Mouse (Mus musculus) c-Kit-positive CD71-positive TER-119-negative erythroid progenitor cells, embryonic 14.5 days (primary cell): Measurements from ENCODE around the gene Itgb3.
A peak's percentile ranks its signal among the peaks of the same experiment; 100 is the strongest.
"Not testable (repeated sequence)": the region's sequence is repeated elsewhere in the genome, so short reads cannot be mapped to it uniquely, and the experiment has no call there.

Experiments used
- DNase-seq: peaks from one replicate; pipeline ENCODE4 v3.0.0-alpha.2; 2013; ENCODE audit warnings: low read depth

The Itgb3 gene

DNA sequence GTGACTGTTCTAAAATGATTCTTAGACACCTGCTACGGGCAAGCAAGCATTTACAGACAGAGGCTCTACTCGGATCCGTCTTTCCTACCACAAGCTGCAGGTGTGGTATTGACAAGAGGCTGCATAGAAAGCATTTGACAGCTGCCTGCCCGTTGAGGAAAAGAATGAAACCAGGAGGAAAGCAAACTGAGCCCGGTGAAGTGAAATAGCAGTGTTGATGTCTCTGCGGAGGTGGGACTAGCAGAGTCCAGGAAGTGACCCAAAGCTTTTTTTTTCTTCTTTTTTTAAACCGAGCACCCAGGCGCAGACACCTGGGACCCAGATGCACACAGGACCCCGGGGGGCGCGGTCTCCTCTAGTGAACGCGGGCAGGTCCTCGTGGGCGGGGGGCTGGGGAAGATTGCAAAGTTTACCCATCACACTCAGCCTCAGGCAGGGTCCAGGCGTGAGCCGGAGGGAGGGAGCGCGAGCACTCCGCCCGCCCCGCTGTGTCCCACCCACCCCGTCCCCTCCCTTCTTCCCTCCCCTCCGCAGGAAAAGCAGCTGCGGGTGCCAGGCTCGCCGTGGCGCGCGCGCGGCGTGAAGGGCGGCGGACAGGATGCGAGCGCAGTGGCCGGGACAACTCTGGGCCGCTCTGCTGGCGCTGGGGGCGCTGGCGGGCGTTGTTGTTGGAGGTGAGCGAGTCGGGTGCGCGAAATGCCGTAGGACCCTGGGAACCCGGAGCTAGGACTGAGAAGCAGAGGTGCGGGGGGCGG lies at the start of gene Itgb3:
Gene Itgb3, plus strand, starts transcription at position 510 of the 755 bp plus-strand sequence.
- no peak for DNase-seq

DNA sequence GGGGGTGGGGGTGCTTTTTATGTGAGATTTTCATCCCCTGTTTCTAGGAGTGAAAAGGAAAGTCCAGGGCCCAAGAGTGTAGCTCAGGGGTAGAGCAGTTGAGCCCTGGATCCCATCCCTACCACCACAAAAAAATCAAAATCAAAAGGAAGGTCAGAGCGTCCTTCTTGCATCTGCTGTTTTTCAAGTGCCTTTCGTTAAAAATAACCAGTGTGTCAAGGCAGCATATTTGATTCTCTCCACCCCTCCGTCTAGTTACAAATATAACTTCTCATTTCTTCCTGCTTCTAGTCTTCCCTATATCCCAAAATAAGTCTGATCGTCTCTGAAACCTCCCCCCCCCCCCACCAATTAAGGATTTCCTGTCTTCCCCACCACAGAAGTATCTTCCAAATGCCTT lies 49.7 kb upstream of the Itgb3 start:
- DNase-seq = no peak

DNA sequence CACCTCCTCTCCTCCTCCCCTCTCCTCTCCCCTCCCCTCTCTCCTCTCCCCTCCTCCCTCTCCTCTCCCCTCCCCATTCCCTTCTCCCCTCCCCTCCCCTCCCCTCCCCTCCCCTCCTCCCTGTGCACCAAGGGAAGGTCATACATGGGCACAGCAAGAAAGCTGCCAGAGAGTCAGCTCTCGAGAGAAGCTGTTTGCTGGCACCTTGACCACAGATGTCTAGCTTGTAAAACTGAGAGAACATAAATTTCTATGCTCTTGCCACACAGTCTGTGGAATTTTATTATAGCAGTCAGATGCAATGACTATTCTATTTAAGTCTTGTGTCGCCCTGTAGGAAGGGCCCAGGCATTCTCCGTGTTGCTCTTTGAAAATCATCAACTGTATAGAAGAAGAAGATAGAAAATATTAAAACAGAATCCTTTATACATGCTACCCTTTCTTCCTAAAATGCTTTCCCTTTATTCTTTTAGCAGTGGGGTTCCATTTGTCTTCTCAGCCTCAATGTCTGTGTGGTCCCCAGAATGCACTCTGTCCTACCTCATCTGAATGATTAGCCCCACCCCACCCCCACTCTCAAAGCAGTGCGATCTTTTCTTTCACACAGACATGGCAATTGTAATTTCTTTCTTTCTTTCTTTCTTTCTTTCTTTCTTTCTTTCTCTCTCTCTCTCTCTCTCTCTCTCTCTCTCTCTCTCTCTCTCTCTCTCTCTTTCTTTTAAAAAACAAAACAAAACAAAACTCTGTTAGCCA lies 49.0 kb upstream of the Itgb3 start:
- DNase-seq = no peak

DNA sequence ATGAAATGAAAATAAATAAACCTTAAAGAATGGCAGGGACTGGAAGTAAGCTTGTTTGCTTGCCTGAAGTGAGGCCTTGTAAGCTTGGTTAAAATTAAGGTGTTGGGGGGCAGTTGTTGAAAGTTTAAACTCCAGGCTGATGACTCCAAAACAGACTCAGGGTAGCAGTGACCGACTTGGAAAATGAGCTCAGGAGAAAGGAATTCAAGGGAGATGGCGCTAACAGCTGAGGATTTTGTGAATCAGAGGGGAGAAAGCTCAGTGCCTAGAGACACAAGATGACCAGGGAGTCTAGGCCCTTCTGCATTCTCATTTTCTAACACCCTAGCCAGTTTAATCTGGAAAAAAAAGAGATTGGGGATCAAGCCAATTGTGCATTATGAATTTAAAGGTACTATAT lies 46.8 kb upstream of the Itgb3 start:
- DNase-seq = no peak

DNA sequence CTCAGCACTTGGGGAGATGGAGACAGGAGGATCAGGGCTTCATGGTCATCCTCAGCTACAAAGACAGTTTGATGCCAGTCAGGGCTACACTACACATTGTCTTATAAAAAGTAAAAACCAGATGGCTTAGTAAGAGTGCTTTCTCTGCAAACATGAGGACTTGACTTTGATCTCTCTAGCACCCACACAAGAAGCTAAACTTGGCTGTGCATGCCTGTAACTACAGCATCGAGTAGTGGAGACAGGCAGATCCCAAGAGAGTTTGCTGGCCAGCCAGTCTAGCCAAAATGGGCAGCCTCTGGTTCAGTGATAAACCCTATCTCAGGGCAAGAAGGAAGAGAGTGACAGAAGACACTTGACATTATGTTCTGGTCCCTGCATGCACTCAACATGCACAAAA lies 44.3 kb upstream of the Itgb3 start:
- DNase-seq = no peak

DNA sequence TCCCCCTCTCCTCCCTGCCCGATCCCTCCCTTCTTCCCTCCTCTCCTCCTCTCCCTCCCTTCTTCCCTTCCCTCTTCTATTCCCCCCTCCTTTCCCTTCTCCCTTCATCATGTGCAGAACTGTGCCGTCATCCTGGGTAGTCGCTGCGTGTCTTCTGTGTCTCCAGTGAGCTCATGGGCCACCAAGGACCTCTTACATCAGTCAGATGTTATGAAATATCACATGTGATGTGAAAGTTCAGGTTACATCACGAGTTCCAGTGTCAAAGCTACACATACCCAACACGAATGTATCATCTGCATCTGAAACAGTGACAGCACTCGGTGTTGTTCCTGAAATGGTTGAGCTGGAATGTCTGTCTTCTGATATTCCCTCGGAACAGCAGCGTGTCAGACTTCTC lies 42.6 kb upstream of the Itgb3 start:
- DNase-seq = no peak

DNA sequence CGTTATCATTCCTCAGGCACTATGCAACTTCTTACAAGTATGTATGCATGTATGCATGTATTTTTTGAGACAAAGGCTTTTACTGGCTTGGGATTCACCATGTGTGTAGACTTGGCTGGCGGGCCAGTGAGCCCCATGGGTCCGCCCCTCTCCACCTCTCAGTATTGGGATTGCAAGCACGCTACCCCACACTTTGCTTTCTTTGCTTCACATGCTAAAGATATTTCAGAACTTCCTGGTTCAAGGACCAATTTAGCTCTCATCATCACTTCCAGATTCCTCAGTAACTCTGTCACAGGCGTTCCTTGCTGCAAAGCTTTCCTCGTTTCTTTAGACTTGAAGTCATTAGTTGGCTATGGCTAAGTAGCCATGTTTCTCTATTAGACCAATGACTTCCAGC lies 41.7 kb upstream of the Itgb3 start:
- no peak for DNase-seq

DNA sequence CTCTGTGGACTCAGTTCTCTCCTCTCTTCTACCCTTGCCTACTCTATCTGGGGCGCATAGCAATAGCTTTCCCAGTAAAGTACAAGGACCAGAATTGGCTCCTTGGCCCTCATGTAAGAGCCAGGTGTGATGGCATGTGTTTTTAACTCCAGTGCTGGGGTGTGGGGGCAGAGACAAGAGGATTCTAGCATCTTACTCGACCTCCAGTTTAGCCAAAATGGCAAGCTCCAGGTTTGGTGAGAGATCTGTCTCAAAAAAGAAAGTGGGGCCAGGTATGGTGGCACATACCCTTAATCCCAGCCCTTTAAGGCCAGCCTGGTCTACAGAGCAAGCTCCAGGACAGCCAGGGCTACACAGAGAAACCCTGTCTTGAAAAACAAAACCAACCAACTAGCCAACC lies 41.0 kb upstream of the Itgb3 start:
- DNase-seq = no peak

DNA sequence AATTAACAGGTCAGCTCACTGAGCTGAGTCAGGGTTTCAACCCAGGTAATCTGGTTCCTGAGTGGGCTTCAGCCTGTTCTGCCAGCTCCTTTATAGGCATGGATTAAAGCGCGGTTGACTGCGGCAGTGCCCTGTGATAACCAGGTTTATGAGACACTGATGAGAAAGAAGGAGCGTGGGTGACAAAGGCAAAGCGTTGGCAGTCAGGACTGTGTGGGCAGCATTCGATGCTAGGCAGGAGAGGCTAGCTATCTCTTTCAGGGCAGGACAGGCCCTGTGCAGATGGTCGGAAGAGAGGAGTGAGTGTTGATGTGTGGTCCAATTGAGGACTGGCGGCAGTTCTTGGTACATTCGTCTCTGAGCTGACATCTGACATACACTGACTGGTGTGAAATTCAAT lies 40.1 kb upstream of the Itgb3 start:
- DNase-seq = no peak

DNA sequence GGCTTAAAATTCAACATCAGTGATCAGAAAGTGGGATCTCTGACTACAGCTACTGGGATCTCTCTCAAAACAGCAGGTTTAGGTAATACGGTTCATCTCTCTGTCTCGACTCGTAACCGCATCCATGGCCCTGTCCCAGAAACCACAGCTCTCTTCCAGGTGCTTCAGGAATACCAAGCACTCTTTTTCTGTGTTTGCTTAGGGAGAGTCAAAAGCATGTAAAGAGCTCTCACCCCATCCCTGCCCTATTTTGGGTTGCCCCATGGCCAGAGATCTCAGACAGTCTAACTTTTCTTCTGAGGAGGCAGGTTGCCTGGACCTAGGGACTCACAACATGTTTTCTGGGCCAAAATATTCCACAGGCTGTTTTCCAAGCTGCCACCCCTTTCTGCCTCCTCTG lies 39.5 kb upstream of the Itgb3 start:
- DNase-seq = no peak

DNA sequence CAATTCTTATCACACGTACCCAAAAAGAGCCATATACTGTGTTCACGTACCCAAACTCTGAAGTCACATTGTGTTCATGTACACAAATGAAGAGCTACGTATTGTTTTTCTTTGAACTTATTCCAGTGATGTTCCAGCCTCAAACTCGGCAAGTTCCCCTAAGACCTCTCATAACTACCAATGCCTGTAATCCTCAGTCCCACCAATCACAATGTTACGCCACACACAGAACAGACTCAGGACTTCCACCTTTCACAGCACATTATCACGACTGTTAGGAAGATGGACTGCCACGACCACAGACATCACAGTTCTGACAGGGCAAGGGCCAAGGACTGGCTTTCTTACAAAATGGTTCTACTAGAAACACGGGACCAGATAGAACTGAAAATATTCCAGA lies 37.3 kb upstream of the Itgb3 start:
- not testable (repeated sequence) for DNase-seq

DNA sequence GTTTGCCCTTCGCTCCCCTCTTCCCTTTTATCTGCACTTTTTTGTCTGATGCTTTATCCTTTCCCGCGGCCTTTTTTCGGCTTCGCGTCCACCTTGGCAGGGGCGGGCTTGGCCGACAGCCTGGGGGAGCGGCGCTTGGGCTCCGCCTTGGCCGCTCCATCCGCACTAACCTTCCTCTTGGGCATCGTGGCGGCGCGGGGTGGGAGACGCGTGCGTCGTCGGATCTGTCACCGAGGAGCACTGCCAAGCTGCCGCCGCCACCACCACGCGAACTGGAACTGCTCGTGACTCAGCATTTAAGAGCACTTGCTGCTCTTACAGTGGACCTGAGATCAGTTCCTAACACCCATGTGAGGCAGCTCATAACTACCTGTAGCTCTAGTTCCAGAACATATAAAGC lies 36.4 kb upstream of the Itgb3 start:
- peak; percentile 23 for DNase-seq

DNA sequence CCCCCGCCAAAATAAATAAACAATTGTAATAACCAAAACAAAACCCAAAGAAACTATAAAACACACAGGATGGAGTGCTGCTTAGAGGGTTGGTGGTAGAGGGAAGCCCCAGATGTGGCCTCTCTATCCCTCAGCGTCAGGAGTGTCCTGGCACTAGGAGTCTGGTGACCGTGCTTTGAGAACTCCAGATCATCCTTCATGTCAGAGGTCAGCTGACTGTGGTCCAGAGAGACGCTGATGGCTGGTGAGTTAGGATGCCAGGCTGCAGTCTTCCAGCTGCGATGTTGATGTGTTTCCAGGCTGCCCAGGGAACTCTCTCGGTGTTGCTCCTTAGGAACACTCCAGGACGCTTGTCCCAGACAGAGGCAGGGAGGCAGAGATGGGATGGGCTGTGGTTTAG lies 35.7 kb upstream of the Itgb3 start:
- no peak for DNase-seq

DNA sequence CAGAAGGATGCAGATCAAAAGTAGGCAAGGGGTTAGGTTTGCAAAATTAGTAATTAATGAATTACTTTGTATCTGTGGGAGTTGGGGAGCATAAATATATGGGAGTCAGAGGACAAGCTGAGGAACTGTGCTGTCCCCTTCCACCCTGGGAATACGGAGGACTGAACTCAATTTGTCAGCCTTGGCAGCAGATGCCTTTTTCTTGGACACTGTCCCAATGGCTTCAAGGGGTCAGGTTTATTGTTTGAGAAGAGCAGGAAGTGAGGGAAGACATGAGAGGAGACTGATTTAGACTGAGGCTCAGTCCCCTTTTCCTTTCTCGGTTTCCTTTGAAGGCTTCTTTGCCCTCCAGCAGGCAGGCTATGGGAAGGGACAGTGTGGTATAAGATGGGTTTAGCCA lies 35.2 kb upstream of the Itgb3 start:
- no peak for DNase-seq

DNA sequence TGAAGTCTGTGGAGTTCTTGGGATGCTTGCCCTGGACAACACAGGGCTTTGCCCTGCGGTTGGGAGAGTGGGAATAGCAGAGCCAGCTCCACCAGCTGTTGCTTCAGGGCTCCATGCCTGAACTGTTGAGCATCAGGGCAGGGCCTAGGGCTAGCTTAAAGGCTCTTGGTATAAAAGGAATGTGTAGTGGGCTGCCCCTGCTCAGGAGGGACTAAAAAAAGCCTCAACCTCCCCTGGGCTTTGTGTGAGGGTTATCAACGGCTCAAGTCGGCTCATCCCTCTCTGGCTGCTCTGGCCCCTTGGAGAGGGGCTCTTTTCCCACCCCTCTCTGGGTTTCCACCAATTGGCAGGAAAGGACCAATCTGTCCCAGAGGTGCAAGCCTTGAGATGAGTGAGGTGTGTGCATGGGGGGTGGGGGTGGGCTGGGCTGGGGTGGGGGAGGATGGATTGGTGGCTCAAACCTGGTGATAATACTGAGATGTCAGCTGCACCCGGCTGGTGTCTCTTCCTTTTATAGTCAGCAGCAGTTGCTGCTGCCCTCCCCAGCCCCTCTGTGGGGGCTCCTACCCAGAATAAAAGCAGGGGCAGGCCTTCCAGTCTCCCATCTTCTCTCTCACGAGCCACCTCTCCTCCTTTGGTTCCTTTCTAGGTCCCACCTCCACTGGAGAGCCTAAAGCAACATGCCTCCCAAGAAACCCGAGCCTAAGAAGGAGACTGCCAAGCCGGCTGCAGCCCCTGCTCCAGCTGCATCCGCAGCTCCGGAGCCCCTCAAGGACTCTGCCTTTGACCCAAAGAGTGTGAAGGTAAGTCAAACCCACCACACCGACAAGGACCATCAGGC lies 30.8 kb upstream of the Itgb3 start:
- no peak for DNase-seq

DNA sequence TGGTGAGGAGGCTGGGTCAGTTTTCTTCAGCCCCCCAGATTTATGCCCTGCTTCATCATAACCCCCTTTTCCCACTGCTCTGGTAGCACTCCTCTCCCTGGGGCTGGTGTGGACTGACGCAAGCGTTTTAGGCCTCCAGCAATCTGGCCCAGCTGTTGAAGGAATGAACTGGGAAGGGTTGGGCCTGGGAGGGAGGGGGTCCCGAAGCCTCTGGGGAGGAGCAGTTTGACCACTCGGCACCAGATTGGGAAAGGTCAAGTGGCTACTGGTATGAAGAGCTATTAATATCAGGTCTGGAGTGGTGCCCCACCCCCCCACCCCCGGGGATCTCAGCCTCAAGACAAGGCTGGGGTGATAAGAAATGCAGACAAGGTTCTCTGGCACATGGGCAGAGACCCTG lies 29.7 kb upstream of the Itgb3 start:
- no peak for DNase-seq

DNA sequence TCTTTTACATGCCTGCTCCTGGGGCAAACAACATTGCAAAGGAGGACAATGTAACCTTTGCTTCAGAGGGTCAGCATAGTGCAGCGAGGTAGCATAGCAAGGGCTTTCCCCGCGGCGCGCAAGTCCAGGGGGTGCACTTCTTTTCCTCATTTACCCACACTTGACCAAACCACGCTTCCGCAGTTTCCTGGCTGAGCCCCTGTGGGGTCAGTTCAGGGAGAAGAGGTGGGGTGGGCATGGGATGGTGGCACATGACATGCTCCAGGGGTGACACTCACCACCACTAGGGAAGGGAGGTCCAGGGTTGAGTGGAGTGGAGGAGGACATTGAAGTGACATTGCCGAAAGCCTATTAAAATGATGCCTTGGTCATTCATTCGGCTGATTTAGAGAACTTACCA lies 28.7 kb upstream of the Itgb3 start:
- DNase-seq = no peak

DNA sequence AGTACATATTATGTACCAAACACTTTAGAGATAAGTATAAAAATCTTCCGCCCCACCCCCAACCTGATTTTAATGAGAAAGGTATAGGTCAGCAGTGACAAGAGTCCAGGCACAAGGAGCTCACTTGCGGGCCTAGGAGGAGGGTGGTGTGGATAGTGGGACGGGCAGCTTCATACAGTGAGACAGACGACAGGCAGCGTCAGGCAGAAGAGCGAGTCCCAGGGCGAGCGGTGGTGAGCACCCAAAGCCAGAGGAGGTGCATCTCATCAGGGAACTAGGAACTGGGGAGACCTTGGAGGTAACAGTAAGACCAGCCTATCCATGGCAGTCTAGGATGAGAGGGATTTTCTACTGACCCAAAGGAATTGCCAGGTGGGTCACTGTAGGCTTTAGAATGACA lies 28.2 kb upstream of the Itgb3 start:
- no peak for DNase-seq

DNA sequence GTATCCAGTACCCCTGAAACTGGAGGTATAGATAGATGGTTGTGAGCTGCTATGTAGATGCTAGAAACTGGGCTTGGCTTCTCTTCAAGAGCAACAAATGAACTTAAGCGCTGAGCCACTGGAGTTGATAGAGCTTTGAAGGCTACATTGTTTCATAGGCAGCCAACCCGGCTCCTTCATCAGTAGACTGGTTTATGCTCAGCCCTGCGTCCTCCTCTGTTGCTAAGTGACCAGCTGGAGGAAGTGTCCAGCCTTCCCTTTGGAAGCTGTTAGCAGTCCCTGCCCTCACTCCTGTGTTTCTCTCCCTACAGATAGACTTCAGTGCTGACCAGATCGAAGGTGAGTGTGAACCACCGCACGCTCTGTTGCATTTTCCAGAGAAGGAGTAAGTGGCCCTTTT lies 27.7 kb upstream of the Itgb3 start:
- no peak for DNase-seq

DNA sequence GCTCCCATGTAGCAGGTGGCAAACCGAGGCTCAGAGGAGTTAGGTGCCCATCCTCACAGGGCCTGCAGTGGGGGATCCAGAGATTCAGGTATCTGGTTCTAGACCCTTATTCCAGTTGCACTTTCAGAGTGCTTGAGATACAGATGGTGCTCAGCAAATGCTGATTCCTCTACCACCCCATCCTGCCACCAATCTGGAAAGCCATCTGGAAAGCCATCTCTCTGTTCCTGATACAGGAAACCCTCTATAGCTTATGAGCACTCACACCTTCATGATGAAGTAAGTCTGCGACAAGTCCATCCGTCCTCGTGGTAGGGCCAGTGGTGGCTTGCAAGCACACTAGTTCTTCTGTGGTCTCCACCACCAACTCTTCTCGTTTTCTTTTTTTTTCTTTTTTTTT lies 27.2 kb upstream of the Itgb3 start:
- DNase-seq = no peak

DNA sequence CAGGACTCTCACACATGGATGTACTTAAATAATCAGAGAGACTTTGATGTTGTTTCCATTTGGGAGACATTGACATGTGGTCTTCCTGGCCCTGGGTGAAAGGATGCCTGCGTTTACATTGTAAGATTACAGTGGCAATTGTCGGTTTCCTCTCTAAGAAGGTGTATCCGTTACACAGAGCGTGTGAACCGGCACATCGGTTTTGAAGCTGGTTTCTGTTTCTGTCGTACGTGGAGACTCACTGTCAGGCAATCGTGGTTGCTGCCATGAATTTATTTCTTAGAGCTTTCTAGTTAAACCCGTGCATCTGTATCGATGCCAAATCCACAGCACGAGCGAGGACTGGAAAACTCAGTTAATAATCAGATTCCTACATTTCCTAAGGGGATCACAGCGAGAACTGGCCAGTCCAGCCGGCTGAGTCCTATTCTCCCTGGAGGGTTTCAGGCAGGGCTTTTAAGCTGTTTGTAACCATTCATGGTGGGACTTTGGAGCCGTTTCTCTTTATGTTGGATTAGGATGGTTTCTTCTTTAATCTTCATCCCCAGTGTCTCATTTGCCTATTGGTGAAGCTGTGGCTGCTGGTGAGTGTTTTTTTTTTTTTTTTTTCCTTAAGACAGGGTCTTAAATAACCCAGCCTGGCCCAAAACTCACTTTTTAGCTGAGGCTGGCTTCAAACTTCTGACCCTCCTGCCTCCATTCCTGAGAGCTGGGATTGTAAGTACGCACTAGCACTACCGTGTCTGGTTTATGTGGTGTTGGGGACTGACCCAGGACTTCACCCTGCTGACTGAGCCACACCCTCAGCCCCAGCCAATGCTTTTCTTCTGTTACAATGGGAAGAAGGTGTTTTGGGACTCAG lies 26.1 kb upstream of the Itgb3 start:
- DNase-seq = no peak

DNA sequence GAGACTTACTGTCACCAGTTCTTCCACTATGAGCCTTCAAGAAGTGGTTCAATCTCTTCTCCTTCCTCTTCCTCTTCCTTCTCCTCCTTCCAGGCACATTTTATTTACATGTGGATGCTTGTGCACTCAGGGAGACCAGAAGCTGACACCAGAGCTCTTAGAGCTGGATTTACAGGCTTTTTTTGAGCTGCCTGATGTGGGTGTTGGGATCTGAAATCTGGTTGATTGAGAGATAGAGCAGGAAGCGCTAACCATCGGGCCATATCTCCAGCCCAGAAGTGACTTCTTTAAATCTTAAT lies 25.5 kb upstream of the Itgb3 start:
- DNase-seq = no peak
